Mouse (Mus musculus): ENCODE measurements around the gene Krtap1-5.

GRCm38 (mm10) chr11:99585096-99585495 is 4.3 kb upstream of the Krtap1-5 start:
- no peak for TF ChIP-seq POLR2A (IDR thresholded peaks at IDR 0.05; ENCODE audit: low read depth, low read length)
- TF ChIP-seq CTCF (IDR thresholded peaks at IDR 0.05; ENCODE audit: borderline replicate concordance, insufficient read depth, low read length), result no peak
